Mouse (Mus musculus) liver, adult (tissue): ENCODE measurements around the gene Gm9970.

Experiments
- GATA4 ChIP-seq: IDR thresholded peaks from 2 replicates; pipeline ENCODE4 v1.6.1; 2014; ENCODE audit warnings: mild to moderate bottlenecking, low read length; ENCODE audit not compliant: insufficient replicate concordance

Gene Gm9970

DNA sequence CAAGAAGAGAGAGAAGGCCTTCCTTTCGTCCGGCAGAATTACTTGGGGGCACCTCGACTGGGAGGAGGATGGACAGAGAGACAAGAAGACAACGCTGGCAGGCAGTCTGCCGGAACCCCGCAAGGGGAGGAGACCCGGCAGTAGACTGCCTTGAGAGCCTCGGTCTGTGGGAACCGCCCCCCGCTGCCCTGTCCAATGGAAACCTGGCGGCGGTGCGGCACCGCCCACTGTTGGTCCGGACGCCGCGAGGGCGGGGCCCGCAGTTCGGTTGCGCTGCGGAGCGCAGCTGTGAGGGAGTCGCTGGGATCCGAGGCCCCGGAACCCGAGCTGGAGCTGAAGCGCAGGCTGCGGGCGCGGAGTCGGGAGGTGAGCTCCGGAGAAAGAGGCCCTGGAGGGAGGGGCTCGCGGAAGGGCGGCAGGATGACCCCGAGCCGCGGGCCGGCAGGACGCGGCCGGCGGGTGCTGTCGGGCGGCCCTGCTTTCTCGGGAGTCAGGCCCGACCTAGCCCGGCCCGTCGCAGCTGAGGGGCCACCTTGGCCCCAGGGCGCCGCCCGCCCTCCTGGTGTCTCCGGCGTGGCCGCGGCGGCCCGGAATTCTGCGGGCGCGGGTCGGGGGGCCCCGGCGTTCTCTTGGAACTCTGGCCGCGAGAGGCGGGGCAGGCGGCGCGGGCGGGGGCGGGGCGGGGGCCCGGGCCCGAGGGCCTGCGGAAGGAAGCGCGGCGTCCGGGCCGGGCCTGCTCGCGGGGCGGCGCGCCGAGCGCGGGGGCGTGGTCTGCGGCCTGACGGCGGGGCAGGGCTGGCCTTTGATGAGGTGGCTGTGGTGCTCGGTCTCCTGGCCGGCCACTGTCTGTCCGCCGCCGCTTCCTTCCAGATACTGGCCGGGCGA lies at the start of gene Gm9970, which contains the start of gene Nrbp1:
Gm9970 (minus strand) TSS at position 596 of the 885 bp plus-strand sequence.
Nrbp1 (plus strand) TSS at position 228 of the 885 bp plus-strand sequence.
- TF ChIP-seq GATA4: no peak; the same call in 1 of the 2 replicates

DNA sequence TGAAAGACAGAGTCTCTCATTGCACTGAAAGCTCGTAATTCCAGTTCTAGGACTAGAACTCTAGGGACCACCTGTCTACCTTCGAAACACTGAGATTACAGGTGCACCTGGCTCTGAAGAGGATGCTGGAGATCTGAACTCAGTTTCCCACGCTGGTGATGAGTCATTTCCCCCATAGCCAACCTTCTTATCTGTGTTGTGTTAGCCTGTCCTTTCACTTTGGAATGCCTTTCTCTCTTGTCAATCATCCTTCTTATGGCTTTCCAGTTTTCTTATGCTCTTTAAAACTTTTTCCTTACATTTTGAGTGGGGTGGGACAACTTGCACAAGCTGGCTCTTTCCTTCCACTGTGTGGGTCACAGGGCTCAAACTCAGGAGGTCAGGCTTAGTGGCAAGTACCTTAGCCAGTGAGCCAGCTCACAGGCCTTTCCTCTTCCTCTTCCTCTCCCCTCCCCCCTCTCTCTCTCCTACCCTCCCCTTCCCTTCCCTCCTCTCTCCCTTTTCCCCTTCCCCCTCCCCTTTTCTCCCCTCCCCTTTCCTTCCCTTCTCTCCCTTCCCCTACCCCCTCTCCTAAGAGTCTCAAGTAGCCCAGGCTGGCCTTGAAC lies 48.7 kb upstream of the Gm9970 start:
- TF ChIP-seq GATA4: no peak

DNA sequence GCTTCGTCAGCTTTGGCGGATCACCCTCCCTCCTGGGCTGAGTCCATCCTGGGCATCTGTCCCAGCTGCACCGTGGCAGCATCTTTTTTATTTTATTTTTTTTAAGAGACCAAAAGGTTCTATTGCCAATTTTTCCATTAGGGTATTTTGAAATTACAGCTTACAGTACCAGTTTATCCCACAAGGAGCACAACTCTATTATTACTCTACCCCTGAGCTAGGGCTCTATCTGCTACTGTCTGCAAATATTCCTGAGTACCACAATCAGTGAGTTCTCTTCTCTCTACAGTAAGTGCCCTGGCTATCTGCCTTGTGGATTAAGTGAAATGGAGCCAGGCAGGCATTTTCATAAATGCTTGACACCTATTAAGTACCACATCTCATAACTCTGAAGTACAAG lies 47.6 kb upstream of the Gm9970 start:
- TF ChIP-seq GATA4: no peak

DNA sequence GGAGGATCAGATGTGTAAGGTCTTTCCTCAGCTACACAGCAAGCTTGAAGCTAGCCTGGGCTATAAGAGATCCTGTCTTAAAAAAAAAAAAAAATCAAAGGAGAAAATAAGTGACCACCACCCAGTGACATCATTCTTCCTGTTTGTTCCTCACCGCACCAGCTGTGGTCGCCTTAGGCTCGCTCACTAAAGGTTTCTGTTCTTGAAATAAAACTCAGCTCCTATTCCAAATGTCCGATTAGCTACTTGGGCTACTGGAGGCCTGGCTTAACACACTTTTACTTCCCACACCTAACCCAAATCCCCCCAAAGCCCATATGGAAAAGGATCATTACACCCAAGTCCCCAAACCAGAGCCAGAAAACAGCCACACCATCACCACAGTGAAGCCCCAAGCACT lies 47.2 kb upstream of the Gm9970 start:
- no peak for TF ChIP-seq GATA4

DNA sequence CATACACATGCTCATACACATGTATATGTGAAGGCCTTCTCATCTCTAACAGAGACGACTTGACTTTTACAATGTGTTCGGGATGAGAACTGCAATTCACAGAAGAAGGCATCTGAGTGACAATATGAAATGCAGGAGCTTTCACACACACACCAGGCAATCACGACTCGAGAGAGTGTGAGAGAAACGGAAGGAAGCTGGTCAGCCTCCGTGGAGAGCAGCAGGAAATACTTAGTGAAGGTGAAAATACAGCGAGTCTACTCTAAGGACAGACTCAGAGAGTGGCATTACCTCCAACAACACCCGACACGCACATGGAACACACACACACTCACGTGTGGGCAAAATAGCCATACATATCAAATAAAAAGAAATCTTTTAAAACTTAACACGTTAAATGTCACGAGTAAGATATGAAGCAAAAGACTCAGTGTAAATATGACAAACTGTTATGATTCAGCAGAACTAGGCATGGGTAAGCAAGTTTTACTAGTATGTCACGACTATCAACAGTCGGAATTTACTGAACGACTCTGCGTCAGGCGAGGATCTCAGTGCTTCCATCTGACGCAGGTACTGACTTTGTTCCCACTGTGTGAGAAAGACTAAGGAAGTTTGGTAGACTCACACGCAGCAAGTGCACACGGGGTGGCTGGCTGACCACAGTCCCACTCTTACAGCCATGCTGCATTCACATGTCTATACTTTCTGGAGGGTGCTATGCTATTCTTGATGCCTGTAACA lies 38.4 kb upstream of the Gm9970 start:
- TF ChIP-seq GATA4: no peak

DNA sequence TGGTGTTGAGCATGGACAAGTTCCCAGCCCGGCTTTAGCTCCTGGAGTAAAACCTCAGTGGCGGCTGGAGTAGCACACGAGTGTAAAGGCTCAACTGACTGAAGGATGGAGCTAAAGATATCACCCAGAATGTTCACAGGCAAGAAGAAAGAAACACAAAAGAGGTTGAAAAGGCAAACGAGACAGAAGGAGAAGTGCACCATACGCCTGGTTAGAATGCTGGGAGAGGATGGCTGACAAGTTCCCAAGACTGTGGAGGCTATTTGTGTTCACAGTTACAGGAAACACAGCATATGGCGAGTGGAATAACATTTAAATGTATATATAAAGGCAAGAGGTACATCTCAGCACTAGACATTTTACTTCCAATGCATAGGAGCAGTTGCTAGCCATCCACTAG lies 32.0 kb upstream of the Gm9970 start:
- no peak for TF ChIP-seq GATA4

DNA sequence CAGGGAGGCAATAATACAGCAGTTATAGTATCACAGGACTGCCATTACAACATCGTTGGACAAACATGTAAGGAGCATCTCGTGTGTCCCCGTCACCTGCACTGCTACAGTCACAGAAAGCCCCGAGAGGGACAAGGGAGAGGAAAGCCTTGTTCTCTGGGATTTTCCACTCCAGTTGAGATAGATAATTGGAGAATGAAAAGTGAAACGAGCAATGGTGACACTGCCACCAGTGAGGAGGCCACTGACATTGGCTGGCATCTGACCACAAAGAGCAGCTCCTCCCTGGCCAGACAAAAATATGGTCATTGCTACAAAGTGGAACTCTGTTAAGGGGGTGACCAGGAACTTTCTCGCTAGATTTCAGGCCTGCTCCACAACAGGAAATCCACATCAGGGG lies 26.7 kb upstream of the Gm9970 start:
- no peak for TF ChIP-seq GATA4

DNA sequence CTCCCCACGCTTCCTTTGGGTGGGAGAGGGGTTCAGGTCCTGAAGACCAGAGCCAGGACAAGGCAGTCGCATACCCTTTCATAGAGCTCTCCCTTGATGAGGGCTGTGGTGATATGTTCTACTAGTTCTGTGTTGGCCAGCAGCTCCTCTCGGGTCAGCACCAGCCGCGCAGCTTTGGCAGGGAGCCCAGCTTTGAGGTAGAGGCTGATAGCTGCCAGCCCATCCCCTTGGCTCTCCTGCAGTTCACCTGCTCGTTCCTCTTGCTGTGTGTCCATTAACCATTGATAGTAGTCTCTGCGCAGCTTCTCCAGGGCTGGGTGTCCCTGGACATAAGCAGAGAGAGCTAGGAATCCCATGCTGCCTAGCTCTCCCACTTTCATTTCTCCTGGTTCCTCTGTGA lies 25.1 kb upstream of the Gm9970 start:
- no peak for TF ChIP-seq GATA4

DNA sequence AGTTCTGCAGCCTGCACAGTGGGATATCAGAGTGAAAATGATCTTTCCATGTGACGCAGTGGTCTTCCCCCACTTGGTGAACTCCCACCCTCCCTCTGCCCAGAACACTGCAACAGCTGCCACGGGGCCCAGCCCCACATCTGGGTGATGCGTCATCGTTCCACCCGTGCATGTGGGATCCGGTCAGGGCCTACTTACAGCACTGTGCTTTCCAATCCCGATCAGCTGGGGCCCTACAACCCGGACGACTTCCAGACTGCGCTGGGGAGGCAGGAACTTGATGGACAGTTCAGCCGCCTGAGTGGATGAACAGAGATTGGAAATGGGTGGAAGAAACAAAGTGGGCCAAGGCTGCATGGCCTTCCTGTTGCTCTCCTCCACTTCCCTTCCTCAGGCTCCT lies 16.6 kb upstream of the Gm9970 start:
- TF ChIP-seq GATA4: no peak

DNA sequence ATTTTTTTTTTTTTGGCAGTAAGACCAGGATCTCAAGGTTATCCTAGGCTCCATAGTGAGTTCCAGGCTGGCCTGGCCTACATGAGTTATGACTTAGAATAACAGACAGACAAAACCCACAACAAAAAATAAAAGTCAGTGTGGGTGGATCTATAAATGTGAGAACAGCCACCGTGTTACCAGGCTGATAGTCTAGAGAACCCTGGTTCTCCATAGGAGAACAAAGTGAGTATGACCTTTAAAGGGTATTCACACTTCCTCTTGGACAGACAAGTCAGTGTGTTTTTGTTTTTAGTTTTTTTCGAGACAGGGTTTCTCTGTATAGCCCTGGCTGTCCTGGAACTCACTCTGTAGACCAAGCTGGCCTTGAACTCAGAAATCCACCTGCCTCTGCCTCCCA lies 14.9 kb upstream of the Gm9970 start:
- no peak for TF ChIP-seq GATA4

DNA sequence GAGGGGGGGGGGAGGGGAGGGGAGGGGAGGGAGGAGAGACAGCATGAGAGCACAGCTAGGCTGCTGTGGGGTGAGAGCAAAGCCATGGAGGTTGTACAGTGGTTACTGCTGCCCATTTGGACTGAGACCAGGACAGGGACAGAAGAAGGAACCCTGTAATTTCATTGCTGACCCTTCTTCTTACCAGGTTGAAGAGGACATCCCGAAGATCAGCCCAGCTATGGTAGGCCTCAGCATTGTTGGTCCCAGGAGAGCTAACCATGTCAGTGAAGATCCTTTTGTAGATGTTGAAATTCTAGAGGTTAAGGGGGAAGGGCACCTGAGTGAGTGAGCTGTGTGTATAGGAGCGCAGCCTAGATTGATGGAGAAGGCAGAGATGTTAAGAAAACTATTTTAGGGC lies 14.3 kb upstream of the Gm9970 start:
- TF ChIP-seq GATA4: no peak

DNA sequence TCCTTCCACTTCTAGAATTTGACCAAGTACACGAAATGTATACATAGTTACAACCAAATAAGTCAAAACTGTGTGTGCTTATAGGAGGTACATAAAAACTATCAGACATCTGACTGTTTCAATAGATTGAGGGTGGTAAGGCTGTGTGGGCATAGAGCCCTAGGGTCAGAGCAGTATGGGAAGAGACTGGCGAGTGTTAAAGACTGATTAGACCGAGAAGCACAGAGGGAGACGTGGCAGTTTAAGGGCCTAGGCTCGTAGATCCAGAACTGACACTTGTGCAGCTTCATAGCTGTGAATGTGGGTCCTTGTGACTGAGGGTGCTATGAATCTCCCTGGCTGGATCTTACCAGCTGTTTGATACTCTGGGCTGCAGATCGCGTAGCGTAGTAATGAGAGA lies 13.9 kb upstream of the Gm9970 start:
- TF ChIP-seq GATA4: no peak

DNA sequence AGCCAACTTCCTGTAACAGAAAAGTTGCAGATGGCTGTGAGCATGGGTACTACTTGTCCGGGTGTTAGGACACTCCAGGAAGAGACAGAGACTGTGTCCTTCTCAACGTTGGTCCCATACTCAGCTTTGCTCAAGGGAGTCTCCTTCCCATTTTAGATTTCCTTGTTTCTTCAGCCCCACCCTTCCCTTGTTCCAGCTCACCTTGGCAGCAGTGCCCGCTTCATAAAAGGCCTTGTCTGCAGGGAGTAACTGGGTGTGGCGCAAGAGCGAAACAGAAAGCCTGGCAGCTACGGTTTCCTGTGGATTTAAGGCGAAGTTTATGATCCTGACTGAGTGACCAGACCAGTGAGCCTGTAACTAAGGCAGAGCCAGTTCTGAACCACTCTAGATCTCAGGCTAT lies 13.4 kb upstream of the Gm9970 start:
- no peak for TF ChIP-seq GATA4

DNA sequence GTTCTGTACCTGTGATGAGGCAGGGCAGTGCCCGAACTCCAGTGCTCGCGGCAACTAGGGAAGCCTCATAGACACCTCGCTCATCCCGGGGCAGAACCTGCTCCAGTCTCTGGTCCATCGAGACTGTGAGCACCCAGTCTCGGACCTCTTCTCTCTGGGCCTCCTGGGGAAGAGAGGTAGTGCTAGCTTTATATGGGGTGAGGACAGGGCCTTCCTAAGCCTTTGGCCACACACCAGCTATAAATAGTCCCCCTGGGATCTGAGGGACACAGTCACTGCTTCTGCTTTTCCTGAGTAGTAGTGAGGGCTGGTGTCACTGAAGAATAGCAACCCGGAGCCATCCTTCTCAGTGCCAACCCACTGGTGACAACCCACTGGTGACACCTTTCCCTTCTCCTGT lies 12.8 kb upstream of the Gm9970 start:
- TF ChIP-seq GATA4: no peak

DNA sequence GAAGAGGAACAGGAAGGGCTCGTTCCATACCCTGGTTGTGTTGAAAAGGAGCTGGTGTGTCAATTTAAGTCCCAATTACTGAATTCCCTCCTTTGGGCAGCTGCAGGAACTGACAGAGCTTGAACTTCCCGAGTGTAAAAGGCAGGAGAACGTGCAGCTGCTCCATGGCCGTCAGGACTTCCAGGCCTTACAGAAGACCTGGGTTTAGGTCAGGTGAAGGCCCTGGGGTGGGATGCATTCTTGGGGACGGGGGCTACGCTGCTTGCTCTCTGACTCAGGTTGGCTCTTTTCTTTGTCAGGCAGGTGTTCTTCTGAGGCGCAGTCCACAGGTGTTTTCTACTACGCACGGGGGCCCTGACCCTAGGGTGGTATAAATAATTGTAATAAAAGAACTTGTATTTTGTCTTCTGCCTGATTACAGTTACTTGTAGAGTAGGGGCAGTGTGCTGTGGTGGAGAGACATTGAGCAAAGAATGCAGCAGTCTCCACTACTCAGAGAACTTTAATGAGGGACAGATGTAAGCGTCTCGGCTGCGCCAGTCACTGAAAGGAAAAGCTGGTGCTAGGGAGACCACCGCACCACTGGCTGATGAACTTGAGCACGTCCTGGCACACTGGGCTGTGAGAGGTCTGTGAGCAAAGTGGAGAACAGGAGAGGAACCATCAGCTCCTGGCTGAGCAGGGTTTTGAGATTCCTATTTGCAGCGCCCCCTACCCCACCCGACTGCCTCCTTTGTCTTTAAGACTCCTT lies 11.9 kb upstream of the Gm9970 start:
- TF ChIP-seq GATA4: no peak
